Mouse (Mus musculus) ES-E14 (cell line): Measurements from ENCODE around the gene Mcm5. TPM values are rescaled to one million over a fixed set of nuclear protein-coding genes. Genes with fewer than 3 reads are reported as not detected.

ENCODE experiments used
- DNase-seq: peaks from one replicate; pipeline ENCODE4 v3.0.0-alpha.2; 2013; ENCODE audit warnings: low read depth, low spot score
- H3K27ac ChIP-seq: 2 replicates; pipeline ENCODE4 v1.5.1; 2012; ENCODE audit warnings: low read depth, mild to moderate bottlenecking, low read length, moderate library complexity, mixed read lengths; ENCODE audit not compliant: poor library complexity, insufficient read depth, severe bottlenecking
- H3K36me3 ChIP-seq: 2 replicates; pipeline ENCODE4 v1.6.1; 2012; ENCODE audit warnings: mild to moderate bottlenecking, low read length, moderate library complexity, mixed read lengths; ENCODE audit not compliant: control insufficient read depth, poor library complexity, insufficient read depth, severe bottlenecking
- H3K4me1 ChIP-seq, 2 experiments: fragments of 150-350 bp in 1 of 2; sonication (generic) in 1 of 2; 2 replicates each; pipeline ENCODE4 v1.6.1; 2012; ENCODE audit warnings: low read length in 2 of 2, mild to moderate bottlenecking in 1 of 2, mixed read lengths in 1 of 2; ENCODE audit not compliant: control insufficient read depth in 2 of 2, insufficient read depth in 2 of 2, poor library complexity in 1 of 2
- H3K4me3 ChIP-seq, 2 experiments: fragments of 150-350 bp in 1 of 2; sonication (generic) in 1 of 2; 2 replicates each; pipeline ENCODE4 v1.5.1; 2012; ENCODE audit warnings: low read length in 2 of 2, low read depth in 1 of 2, mild to moderate bottlenecking in 1 of 2, mixed read lengths in 1 of 2; ENCODE audit not compliant: insufficient read depth in 1 of 2, poor library complexity in 1 of 2, severe bottlenecking in 1 of 2
- H3K9ac ChIP-seq: 2 replicates; pipeline ENCODE4 v1.6.1; 2012; ENCODE audit warnings: low read depth, mild to moderate bottlenecking, low read length, mixed read lengths; ENCODE audit not compliant: poor library complexity, insufficient read depth, severe bottlenecking
- H3K9me3 ChIP-seq: fragments of 150-350 bp; sonication (generic); 2 replicates; pipeline ENCODE4 v1.6.1; 2012; ENCODE audit warnings: low read depth, mild to moderate bottlenecking, low read length; ENCODE audit not compliant: control insufficient read depth, insufficient read depth
- CHD2 ChIP-seq: IDR thresholded peaks from 2 replicates; pipeline ENCODE4 v1.6.1; 2014; ENCODE audit warnings: mild to moderate bottlenecking, low read depth, low read length, inconsistent platforms
- HCFC1 ChIP-seq: IDR thresholded peaks from 2 replicates; pipeline ENCODE4 v1.6.1; 2012; ENCODE audit warnings: low read length, inconsistent platforms, borderline replicate concordance; ENCODE audit not compliant: insufficient read depth
- MAFK ChIP-seq: IDR thresholded peaks from 2 replicates; pipeline ENCODE4 v1.6.1; 2014; ENCODE audit warnings: mild to moderate bottlenecking, low read depth, low read length, inconsistent platforms; ENCODE audit not compliant: insufficient read depth
- ZC3H11A ChIP-seq: IDR thresholded peaks from 2 replicates; pipeline ENCODE4 v1.6.1; 2012; ENCODE audit warnings: low read depth, mild to moderate bottlenecking, inconsistent platforms, low read length, borderline replicate concordance
- ZNF384 ChIP-seq: IDR thresholded peaks from 2 replicates; pipeline ENCODE4 v1.6.1; 2012; ENCODE audit warnings: low read depth, low read length, inconsistent platforms
- in situ Hi-C, 2 experiments: fragments of 600-800 bp; cut with MboI; formaldehyde crosslinking; loops; one replicate each; pipeline ENCODE4 v1.15.1; 2025; ENCODE audit warnings: low sequenced_read_pairs in 2 of 2, inconsistent platforms in 1 of 2; ENCODE audit not compliant: unreplicated experiment in 2 of 2
- total RNA-seq: library from RNA; depleted of rRNA; stranded (reverse); fragments of 300-350 nt; gene quantifications from 2 replicates; pipeline ENCODE4 v1.2.3, GENCODE M21; 2012

The Mcm5 gene
- total RNA-seq, 1 experiment = 315 TPM

DNA sequence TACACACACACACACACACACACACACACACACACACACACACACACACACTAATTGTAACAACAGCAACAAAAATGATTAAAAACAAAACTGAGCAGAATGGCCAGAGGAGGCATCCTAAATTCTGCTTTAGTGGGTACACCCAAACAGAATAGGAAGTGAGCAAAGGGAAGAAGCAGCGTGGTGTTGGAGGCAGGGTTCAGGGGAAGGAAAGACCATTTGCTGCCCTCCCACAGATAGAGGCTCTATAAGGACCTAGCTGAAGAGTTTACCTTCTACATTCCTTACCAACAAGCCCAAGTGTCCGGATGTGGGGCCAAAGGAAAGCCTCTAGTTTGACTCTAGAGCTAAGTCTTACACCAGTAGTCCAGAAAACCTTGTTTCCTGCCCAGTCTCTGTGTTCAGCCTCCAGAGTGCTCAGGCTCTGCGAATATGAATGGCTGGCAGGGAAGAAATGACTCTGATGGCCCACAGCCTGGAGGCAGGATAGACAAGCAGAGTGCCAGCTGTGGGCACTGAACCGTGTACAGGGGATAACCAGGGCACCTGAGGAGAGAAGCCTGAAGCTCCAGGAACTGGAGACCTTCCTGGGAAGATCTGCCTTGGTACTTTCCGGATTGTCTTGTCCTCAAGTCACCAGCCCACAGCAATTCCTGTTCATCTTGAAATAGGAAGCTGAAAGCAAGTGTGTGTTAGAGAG, 41.7 kb downstream of the Mcm5 start:
- Histone ChIP-seq H3K9ac (no peak overlapping the region), H3K4me1 (no peaks in the 10 kb centered on the region), H3K4me3 (no peak overlapping the region), H3K36me3 (no peaks in the 10 kb centered on the region), H3K9me3 (no peaks in the 10 kb centered on the region), H3K27ac (no peak overlapping the region)
- TF ChIP-seq CHD2 = no peak
- no peak for TF ChIP-seq MAFK
- no peak for TF ChIP-seq ZNF384
- TF ChIP-seq ZC3H11A = no peak
- TF ChIP-seq HCFC1 = no peak
- in situ Hi-C loops = loop anchor here in 1 of 2 experiments (5.0 kb wide), 1 partner anchor 36 kb away; no protein-coding TSS in a partner anchor
- DNase-seq = no peak

DNA sequence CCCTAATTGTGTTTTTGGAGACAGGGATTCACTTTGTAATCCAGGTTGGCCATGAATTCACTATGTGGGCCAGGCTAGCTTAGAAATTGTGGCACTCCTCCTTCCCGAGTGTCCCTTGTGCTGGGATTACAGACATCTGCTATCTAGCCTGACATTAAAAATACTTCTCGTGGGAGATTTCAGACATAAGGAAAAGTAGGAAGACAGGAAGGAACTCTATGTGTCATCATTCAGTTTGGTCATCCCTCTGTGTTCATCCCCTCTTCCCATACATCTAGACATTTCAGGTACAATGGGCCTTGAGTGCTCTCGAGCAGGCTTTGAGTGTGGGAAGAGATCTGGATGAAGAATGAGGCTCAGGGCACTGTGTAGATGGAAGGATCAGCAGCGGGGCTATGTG, 42.4 kb downstream of the Mcm5 start:
- in situ Hi-C loops = loop anchor here in 1 of 2 experiments (5.0 kb wide), 1 partner anchor 36 kb away; no protein-coding TSS in a partner anchor
- Histone ChIP-seq H3K4me3 (no peak overlapping the region), H3K9me3 (no peaks in the 10 kb centered on the region), H3K9ac (no peak overlapping the region), H3K36me3 (no peaks in the 10 kb centered on the region), H3K4me1 (no peaks in the 10 kb centered on the region), H3K27ac (no peak overlapping the region)
- TF ChIP-seq CHD2 (no peak), HCFC1 (no peak)
- DNase-seq = no peak

DNA sequence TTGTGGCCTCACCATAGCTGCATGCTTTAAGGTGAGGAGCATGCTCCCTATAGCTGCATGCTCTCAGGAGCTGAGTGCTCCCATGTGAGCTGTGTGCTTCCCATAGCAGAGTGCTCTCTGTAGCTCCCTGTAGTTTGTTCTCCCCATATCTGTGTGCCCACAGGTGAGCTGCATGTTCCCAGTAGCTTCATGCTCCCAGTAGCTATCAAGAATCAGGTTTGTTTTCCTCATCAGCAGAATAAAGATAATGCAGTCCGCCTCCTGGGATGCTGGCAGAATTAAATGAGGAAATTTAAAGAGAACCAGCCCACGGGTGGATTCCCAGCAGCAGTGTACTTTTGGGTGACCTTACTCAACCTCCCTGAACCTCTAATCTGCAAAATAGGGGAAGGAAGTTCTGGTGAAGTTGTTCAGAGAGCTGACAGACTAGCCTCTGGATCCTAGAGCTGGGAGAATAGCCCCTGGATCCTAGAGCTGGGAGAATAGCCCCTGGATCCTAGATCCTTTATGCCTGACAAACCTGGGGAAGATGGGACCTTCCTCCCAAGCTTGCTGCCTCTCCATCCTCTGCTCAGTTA, 43.2 kb downstream of the Mcm5 start:
- DNase-seq = no peak
- Histone ChIP-seq H3K36me3 (no peaks in the 10 kb centered on the region), H3K9me3 (no peaks in the 10 kb centered on the region), H3K27ac (no peak overlapping the region), H3K4me3 (no peak overlapping the region), H3K9ac (no peak overlapping the region), H3K4me1 (no peaks in the 10 kb centered on the region)
- in situ Hi-C loops = loop anchor here in 1 of 2 experiments (5.0 kb wide), 1 partner anchor 35 kb away; no protein-coding TSS in a partner anchor
- TF ChIP-seq ZC3H11A = no peak
- no peak for TF ChIP-seq MAFK
- no peak for TF ChIP-seq CHD2
- no peak for TF ChIP-seq ZNF384
- TF ChIP-seq HCFC1 = no peak

DNA sequence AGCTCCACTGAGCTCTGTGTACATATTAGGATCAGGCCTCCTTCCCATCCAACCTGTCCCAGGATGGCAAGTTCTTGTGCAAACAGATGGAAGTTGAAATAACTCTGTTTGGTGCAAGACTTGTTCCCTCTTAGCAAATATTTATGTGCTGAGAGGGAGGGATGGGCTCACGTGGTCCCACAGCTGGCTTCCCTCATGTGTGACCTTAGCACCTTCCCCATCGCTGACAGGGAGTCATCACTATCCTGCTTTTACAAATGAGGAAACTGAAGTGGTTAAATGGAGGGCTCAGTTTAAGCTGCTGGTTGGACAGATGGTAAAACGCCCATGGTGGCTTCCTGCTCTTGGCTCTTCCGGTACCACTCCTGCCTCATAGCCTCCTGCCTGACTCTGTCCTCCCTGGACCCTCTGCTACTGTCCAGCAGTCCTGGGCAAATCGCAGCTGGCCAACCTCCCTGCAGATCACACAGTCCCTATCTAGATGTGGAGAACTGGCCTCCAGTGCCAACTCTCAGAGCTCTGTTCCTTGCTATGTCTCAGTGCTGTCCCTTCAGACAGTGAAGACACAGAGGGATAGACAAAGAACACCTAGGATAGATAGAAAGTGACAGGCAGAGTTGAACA, 45.6 kb downstream of the Mcm5 start:
- Histone ChIP-seq H3K9me3 (no peaks in the 10 kb centered on the region), H3K9ac (no peak overlapping the region), H3K4me1 (no peaks in the 10 kb centered on the region), H3K4me3 (no peak overlapping the region), H3K36me3 (no peaks in the 10 kb centered on the region), H3K27ac (no peak overlapping the region)
- DNase-seq = no peak
- no peak for TF ChIP-seq HCFC1
- TF ChIP-seq MAFK = no peak
- TF ChIP-seq CHD2 = no peak
- TF ChIP-seq ZC3H11A = no peak
- TF ChIP-seq ZNF384 = no peak
- in situ Hi-C loops = loop anchor here in 1 of 2 experiments (5.0 kb wide), 1 partner anchor 32 kb away; no protein-coding TSS in a partner anchor
